Mouse (Mus musculus): ENCODE measurements around the gene Pank4.
A peak's percentile ranks its signal among the peaks of the same experiment; 100 is the strongest.

Pank4 gene

DNA sequence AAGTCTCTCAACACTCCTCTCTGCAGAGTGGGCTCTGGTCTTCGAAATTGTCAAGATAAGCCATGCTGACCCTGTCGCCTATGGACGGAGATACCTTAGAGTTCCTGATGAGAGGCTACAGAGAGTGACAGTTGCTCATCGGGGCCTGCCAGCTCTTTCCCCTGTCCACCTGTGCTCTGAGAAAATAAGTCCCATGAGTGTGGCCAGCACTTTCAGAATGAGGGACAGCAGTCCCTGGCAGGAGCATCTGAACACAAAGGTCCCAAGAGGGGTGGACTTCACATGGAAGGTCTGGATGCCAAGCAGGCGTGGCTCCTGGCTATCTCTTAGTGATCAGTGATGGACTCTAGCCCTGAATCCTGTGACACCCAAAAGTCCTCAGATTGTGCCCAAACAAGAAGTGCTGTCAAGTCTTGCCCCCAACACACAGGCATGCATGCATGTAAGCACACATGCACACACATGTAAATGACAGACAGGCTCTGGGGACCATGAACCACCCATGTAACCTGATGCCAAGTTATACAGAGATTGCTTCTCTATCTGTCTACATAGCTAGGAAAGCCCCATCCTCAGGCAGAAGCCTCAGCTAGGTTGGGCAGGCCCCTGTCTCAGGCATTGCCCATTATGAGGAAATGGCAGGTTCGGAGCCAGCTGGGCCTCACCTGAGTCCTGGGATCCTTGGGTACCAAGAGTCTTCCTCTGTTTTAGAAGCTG lies 20.4 kb upstream of the Pank4 start:
- no peak for DNase-seq (ENCODE audit: low read depth, low spot score)

- peak; percentile 90 for DNase-seq (ENCODE audit: low read depth, low spot score)
Measured at GRCm38 (mm10) chr4:154944121-154944590, 19.8 kb upstream of the Pank4 start.

DNA sequence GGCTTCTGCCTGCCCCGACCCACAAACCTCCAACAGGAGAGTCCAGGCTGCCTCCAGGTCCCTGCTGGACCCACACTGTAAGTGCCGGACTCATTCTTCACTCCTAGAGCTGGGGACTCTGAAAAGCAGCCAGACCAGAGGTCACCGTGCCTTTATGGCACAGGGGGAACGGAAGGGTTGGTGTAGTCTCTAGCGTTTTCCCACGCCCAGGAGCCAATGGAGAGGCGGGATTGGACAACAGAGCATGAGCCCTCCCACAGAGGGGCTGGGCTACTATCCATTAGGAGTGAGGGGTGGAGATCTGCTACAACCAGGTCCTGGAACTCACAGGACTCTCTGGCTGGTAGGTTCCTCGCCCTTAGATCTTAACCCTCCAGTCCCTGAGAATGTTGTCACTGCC lies 17.6 kb upstream of the Pank4 start:
- no peak for DNase-seq (ENCODE audit: low read depth, low spot score)

DNA sequence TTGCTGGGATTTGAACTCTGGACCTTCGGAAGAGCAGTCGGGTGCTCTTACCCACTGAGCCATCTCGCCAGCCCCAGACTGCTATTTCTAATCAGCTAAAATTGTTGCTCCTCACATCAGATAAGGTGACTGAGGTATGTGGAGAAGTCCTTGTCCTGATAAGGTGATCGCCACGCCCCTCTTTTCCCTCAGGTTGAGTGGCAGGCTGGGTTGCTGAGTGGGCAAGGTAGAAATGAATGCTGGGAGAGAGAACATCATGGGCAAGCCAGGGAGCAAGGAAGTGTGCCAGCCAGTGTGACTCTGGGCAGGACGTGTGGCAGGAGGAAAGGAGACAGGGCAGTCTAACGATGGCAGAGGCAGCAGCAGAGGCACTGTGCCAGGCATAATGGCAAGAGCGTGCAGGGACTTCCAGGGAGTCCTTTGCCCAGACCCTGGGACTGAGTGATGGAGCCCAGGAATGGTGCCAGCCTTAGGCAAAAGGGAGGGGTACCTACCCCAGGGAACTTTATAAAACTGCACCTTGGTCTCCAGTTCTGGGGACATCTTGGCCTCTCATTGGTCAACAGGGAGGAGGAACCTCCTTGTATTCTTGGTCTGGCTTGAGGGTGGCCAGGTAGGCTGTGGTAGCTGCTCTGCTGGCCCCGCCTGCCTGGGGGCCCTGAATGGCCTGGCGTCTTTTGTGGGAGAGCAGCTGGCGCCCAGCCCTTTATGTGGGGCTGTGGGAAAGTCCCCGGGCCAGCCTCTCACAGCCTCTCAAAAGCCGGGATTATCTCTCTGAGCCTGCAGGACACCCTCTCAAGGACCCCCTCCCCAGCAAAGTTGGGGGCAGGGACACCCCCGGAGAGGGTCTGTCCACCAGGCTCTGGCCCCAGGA lies 15.6 kb upstream of the Pank4 start:
- no peak for DNase-seq (ENCODE audit: low read depth, low spot score)

GRCm38 (mm10) chr4:154948940-154949588 lies 14.9 kb upstream of the Pank4 start:
- no peak for DNase-seq (ENCODE audit: low read depth, low spot score)

GRCm38 (mm10) chr4:154949589-154949982 lies 14.3 kb upstream of the Pank4 start:
- no peak for DNase-seq (ENCODE audit: low read depth, low spot score)

DNA sequence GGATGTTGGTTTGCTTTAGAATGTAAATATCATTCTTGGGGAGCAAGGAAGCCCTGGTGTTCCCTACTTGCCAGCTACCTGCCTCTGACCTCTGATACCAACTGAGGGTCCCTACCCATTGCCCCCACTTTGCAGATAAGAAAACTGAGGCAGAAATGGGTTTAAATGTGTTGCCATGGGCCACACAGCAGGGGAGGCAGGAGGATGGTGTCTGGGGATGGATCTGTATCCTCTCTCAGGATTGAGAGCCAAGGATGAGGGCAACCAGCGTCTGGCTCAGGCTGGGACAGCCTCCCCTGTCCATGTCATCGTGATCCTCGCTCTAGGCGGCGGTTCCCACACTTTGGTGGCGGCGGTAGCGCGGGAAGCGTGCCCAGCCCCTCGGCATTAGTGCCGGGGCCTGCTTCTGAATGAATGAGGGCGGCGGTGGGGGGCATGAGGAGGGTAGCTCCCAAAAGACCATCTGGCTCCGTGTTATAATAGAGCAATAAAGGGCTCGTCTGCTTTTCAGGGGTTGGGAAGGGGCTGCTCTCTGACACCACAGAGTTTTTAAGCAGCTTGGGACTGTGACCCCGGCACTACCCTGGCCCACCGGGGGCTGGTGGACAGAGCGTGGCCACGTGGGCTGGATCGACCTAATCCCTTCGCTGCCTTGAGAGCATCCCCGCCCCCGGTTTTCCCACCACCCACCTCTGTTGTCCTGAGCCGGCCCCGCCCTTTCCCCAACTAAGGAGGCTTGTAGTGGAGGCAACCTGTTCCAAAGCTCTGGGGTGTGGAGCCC lies 11.3 kb upstream of the Pank4 start:
- no peak for DNase-seq (ENCODE audit: low read depth, low spot score)

DNA sequence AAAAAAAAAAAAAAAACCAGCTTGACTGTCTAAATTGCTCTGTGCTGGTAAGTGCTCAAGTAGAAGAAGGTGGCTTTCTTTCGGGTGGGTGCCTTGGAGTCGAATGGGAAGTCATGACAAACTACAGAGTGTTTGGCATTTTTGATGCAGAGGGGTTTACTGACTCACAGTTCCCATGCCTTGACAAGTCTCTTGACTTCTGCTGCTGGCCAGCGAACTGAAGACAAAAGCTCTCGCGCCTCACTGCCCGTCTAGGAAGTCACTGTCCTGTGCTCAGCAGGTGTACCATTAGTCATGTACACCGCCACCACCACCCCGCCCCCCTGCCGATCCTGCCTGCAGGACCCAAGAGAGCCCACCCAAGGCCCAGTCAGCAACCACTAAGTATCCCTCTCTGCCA lies 7.3 kb upstream of the Pank4 start:
- DNase-seq (ENCODE audit: low read depth, low spot score): no peak

DNA sequence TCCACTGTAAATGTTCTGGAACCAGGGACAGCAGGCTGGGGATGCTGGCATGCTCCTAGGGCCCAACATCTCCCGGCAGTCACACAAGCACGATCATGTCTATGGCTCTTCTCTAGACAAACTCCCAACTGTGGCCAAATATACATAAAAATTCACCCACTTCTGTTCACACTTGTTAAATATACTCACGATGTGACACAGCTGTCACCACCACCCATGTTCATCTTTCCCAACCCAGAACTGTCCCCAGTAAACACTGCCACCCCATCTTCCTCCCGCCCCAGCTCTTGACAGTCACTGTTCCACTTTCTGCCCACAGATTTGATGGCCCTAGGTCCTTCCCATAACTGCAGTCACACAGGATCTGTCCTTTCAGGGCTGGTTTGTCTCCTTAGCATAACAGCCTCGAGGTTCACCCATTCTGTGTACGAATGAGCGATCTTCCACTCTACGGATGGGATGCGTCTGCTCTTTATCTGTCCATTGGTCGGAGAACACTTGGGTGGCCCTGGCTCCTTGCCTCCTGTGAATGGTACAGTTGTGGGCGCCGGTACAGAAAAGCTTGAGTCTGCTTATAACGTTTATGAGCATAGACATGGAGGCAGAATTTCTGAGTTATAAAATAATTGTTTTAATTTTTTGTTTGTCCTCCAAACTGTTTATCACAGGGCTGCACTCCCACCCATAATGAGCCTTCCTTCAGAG lies 6.5 kb upstream of the Pank4 start:
- no peak for DNase-seq (ENCODE audit: low read depth, low spot score)

DNA sequence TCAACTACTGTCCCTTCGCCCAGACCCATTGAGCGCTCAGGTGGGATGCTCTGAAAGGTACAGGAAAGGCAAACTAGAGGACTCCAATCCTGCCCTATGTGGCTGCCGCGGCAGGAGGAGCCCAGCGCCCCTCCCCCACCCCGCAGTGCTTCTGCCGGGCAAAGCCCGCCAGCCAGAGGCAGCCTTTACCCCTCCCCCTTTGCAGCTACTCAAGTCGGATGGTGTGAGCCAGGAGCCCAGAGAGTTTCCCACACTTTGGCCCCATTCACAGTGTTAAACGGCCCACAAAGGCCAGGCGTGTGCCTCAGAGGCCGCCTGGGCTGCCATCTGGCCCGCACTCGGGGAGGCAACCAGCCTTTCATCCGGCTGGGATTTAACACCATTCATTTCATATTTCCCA lies 5.8 kb upstream of the Pank4 start:
- no peak for DNase-seq (ENCODE audit: low read depth, low spot score)

DNA sequence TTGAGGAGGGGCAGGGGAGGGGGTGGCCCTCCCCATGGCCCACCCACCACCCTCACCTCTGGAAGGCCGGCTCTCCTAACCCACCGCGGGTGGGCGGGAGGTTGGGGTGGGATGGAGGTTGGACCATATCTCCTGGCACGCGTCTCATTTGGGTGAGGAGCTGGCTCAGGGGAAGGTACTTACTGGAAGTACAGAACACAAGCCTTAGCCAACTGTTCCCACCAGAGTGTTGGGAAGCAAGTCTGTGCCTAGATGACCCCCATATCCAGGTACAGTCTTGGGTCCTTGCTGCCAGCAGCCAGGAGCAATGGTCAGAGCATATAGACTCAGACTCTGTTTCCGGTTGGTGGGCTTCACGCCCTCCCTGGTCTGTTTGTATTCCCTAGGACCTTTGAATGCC lies 5.3 kb upstream of the Pank4 start:
- DNase-seq (ENCODE audit: low read depth, low spot score): no peak

- DNase-seq (ENCODE audit: low read depth, low spot score): peak; percentile 32
Measured at GRCm38 (mm10) chr4:154960021-154960689, 3.8 kb upstream of the Pank4 start.

GRCm38 (mm10) chr4:154960690-154961225 lies 3.2 kb upstream of the Pank4 start, which contains the start of gene Hes5:
Gene Hes5, plus strand, starts transcription at chr4:154960923.
- peak; percentile 51 for DNase-seq (ENCODE audit: low read depth, low spot score)

DNA sequence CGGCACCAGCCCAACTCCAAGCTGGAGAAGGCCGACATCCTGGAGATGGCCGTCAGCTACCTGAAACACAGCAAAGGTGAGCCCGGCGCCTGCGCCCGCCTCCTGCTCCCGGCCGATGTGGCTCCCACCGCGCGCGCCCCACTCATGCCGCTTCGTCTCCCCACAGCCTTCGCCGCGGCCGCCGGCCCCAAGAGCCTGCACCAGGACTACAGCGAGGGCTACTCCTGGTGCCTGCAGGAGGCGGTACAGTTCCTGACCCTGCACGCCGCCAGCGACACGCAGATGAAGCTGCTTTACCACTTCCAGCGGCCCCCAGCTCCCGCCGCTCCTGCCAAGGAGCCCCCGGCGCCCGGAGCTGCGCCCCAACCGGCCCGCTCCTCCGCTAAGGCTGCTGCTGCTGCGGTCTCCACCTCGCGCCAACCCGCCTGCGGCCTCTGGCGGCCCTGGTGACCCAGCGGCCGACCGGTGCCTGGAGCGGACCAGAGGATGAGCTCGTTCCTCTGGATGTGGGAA lies 2.6 kb upstream of the Pank4 start:
- peak; percentile 54 for DNase-seq (ENCODE audit: low read depth, low spot score)

DNA sequence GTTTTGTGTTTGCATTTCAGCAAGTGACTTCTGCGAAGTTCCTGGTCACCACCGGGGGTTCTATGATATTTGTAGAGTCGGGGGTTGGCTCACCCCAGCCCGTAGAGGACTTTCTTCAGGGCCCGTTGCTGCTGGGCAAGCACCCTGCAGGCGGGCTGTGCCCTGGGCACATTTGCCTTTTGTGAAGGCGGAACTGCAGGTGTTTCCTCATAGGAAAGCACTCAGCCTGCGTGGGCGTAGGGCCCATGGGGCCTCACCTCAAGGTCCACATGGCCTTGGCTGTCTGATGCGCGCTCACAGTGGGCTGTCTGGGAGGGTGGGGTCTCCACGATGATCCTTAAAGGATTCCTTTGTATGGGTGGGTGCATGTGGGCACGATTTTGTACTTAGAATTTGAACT lies 2.0 kb upstream of the Pank4 start:
- peak; percentile 65 for DNase-seq (ENCODE audit: low read depth, low spot score)

- no peak for DNase-seq (ENCODE audit: low read depth, low spot score)
Measured at GRCm38 (mm10) chr4:154962683-154963082, 1.2 kb upstream of the Pank4 start.

GRCm38 (mm10) chr4:154963190-154963836 lies 610 bp upstream of the Pank4 start:
- DNase-seq (ENCODE audit: low read depth, low spot score): no peak

GRCm38 (mm10) chr4:154964581-154965235 lies 785 bp downstream of the Pank4 start:
- DNase-seq (ENCODE audit: low read depth, low spot score): peak; percentile 52

DNA sequence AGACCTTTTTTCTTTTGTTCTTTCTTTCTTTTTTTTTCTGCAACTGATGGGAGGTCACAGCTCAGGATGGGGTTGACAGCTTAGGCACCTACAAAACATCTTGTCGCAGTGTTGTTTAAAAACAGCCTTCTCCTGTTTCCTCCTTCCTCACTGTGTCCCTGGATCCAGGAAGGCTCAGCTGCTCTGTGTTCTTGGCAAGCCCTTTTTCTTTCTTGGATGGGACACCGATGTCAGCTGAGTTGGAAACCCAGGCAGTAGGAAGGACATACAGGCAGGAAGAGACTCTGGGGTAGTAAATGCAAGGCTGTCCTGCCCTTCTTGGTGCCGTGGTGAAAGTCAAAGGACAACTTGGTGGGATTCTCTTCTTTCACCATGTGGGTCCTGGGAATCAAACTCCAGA lies 1.9 kb downstream of the Pank4 start:
- no peak for DNase-seq (ENCODE audit: low read depth, low spot score)
